Mouse (Mus musculus): ENCODE measurements at regions not wholly inside any gene's neighbourhood (a gene's known extent, or its start where the extent isn't known, plus 50 kb on each side); places are given as distances from the start of the nearest gene placed in this dataset.

- Histone ChIP-seq H3K9me3 (no peaks in the 10 kb centered on the region), H3K4me2 (no peak overlapping the region), H3K27ac (no peak overlapping the region), H3K4me3 (replicated peaks) (no peak overlapping the region), H3K27me3 (replicated peaks) (no peaks in the 10 kb centered on the region), H3K36me3 (no peaks in the 10 kb centered on the region), H3K9ac (no peak overlapping the region), H3K4me1 (0 out of 2 replicates have a peak, but pooled peaks cover 1% of the 10 kb centered on the region)
- WGBS: 57% methylated on average over 10 of the region's 10 CpGs
- no peak for ATAC-seq (ENCODE audit: insufficient read depth, low FRiP score, low read depth)
These were observed 132.2 kb downstream of the Rpl14 start for GRCm38 (mm10) chr9:120703291-120703930.

DNA sequence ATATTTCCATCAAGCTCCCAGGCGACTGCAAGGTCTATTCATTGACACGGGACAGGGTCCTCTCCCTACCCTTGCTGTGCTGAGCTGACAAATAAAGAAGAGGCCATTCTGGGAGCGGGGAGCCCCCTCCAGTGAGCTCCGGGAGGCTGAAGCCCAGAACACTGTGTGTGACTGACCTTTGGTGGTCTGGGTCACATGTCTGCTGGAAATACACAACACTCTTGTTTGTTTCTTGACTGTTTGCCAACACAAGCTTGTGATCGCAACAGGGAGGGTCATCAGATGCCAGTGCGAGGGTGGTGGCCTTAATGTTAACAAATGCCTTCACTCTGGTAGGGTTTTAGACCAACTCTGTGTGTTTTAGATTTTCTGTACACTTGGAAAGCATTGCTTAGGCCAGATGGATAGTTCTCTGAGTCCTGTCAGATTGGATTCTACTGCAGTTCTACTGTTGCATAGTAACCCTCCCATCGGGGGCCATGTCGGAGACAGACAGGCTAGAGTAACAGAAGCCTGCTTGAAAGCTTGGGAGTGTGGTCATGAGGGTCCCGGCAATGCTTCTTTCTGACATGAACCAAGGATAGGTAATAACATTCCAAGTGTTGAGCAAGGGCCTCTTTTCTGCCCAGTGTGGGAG lies 135.4 kb downstream of the Rpl14 start:
- no peak overlapping the region for H3K27ac ChIP-seq
- no peaks in the 10 kb centered on the region for H3K9me3 ChIP-seq
- 64% methylated on average over 9 of the region's 9 CpGs for WGBS

GRCm38 (mm10) chr9:120708507-120708906 lies 137.3 kb downstream of the Rpl14 start:
- Histone ChIP-seq H3K9ac (no peak overlapping the region), H3K27me3 (replicated peaks) (no peaks in the 10 kb centered on the region), H3K27ac (no peak overlapping the region), H3K4me3 (replicated peaks) (no peak overlapping the region), H3K36me3 (no peaks in the 10 kb centered on the region), H3K9me3 (no peaks in the 10 kb centered on the region), H3K4me2 (peak overlapping the region; percentile 39), H3K4me1 (peaks cover 7% of the 10 kb centered on the region; the same call in 1 of the 2 replicates)
- WGBS: 20% methylated on average over 11 of the region's 11 CpGs
- ATAC-seq (ENCODE audit: insufficient read depth, low FRiP score, low read depth): no peak

More for the DNA sequence above, 135.4 kb downstream of the Rpl14 start:
- no peak overlapping the region for H3K4me2 ChIP-seq
- no peak overlapping the region for H3K9ac ChIP-seq
- ATAC-seq (ENCODE audit: insufficient read depth, low FRiP score, low read depth): no peak
- H3K27me3 ChIP-seq (replicated peaks): no peaks in the 10 kb centered on the region
- no peak overlapping the region for H3K4me3 ChIP-seq (replicated peaks)
- H3K36me3 ChIP-seq: no peaks in the 10 kb centered on the region
- peaks cover 7% of the 10 kb centered on the region; the same call in 1 of the 2 replicates for H3K4me1 ChIP-seq

DNA sequence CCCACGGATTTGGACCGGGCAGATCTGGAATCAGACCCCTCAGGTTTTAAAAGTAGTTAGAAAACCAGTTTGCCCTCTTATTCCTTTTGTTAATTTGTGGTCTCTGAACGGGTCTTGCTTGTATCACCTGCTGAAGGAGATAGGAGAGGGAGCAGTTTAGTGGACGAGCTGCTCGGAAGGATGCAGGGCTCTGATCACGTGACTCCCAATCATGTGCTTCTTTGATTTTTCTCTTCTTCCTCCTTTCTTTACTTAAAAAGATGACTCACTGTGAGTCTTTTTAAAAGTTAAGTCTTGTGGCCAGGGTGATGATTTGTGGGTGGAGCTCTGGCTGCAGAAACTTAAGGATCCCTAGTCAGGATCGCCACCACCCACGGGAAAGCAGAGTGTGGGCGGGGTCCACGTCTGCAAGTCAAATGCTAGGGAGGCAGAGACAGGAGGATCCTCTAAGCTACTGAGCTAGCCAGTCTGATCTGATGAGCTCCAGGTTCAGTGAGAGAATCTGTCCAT lies 138.0 kb downstream of the Rpl14 start:
- H3K4me1 ChIP-seq: peaks cover 7% of the 10 kb centered on the region; the same call in 1 of the 2 replicates
- H3K27ac ChIP-seq: no peak overlapping the region
- no peaks in the 10 kb centered on the region for H3K9me3 ChIP-seq
- H3K27me3 ChIP-seq (replicated peaks): no peaks in the 10 kb centered on the region
- H3K9ac ChIP-seq: no peak overlapping the region
- no peak for ATAC-seq (ENCODE audit: insufficient read depth, low FRiP score, low read depth)
- no peaks in the 10 kb centered on the region for H3K36me3 ChIP-seq
- 55% methylated on average over 10 of the region's 10 CpGs for WGBS
- no peak overlapping the region for H3K4me3 ChIP-seq (replicated peaks)
- H3K4me2 ChIP-seq: peak overlapping the region; percentile 39; the same call in 1 of the 2 replicates

GRCm38 (mm10) chr9:120712987-120713386 lies 141.7 kb downstream of the Rpl14 start:
- 92% methylated on average over 2 of the region's 2 CpGs for WGBS
- H3K9me3 ChIP-seq: no peaks in the 10 kb centered on the region
- H3K4me3 ChIP-seq (replicated peaks): no peak overlapping the region
- no peak overlapping the region for H3K9ac ChIP-seq
- H3K27me3 ChIP-seq (replicated peaks): no peaks in the 10 kb centered on the region
- H3K27ac ChIP-seq: no peak overlapping the region
- no peak for ATAC-seq (ENCODE audit: insufficient read depth, low FRiP score, low read depth)
- peaks cover 7% of the 10 kb centered on the region; the same call in 1 of the 2 replicates for H3K4me1 ChIP-seq
- H3K4me2 ChIP-seq: no peak overlapping the region
- H3K36me3 ChIP-seq: no peaks in the 10 kb centered on the region

DNA sequence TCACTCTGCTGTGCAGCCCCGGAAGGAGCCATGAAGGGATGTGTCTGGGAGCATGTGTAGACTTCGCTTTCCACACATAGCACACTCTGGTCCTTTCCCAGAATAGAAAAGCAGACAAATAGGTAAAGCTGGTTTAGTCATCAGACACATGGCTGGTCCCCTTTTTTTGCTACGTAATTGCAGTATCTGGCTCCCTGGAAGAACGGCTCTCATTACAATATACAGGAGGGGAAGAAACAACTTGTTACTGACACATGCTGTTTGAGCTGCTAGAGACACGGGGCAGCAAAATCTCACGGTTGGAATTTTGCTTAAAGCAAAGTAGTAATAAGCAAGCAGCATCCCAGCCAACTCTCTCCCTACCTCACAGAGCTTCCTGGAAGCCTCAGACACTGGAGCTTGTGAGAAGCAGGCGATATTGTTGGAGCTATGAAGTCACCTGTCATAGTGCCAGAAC lies 144.4 kb downstream of the Rpl14 start:
- no peak overlapping the region for H3K9ac ChIP-seq
- ATAC-seq (ENCODE audit: insufficient read depth, low FRiP score, low read depth): no peak
- H3K36me3 ChIP-seq: no peaks in the 10 kb centered on the region
- no peaks in the 10 kb centered on the region for H3K27me3 ChIP-seq (replicated peaks)
- no peak overlapping the region for H3K4me2 ChIP-seq
- 70% methylated on average over 7 of the region's 7 CpGs for WGBS
- no peaks in the 10 kb centered on the region for H3K9me3 ChIP-seq
- no peak overlapping the region for H3K4me3 ChIP-seq (replicated peaks)
- H3K4me1 ChIP-seq: no peaks in the 10 kb centered on the region
- no peak overlapping the region for H3K27ac ChIP-seq

- H3K9me3 ChIP-seq: no peaks in the 10 kb centered on the region
- no peaks in the 10 kb centered on the region for H3K4me1 ChIP-seq
- no peak overlapping the region for H3K9ac ChIP-seq
- no peak for ATAC-seq (ENCODE audit: insufficient read depth, low FRiP score, low read depth)
- no peak overlapping the region for H3K4me3 ChIP-seq (replicated peaks)
- H3K4me2 ChIP-seq: no peak overlapping the region
- no peaks in the 10 kb centered on the region for H3K27me3 ChIP-seq (replicated peaks)
- no peak overlapping the region for H3K27ac ChIP-seq
- WGBS: 73% methylated on average over 3 of the region's 3 CpGs
- H3K36me3 ChIP-seq: no peaks in the 10 kb centered on the region
These were observed 147.6 kb downstream of the Rpl14 start for GRCm38 (mm10) chr9:120718812-120719211.

DNA sequence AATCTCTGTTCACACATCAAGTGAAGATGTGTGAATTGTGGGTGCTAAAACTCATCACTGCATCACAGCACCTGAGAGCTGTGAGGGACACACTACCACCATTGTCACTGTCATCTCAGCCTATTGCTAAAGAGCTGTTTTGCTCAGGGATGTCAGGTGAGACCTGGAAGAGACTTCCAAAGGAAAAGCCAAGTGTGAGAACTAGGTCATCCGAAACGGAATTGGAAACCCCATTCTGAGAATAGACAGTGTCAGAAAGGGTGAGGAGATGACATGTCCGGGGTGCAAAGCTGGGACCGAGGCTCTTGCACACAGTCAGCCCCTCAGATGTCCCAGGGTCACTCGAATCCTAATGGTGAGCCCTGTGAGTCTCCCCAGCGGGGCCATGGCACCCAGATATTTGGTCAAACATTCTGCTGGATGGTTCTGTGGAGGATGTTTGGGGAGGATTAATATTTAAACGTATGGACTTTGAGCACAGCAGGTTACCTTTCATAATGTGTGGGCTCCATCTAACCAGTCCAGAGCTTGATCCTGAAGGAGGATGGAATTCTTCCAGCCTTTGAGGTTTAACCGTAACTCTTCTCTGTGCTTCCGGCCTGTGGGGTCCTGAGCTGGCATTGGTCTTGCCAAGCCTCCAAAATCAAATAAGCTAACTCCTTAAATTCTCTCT lies 150.3 kb downstream of the Rpl14 start:
- H3K9me3 ChIP-seq: no peaks in the 10 kb centered on the region
- no peak for ATAC-seq (ENCODE audit: insufficient read depth, low FRiP score, low read depth)
- H3K36me3 ChIP-seq: no peaks in the 10 kb centered on the region
- H3K27ac ChIP-seq: no peak overlapping the region
- H3K4me2 ChIP-seq: no peak overlapping the region
- H3K4me1 ChIP-seq: no peaks in the 10 kb centered on the region
- H3K27me3 ChIP-seq (replicated peaks): no peaks in the 10 kb centered on the region
- WGBS: 79% methylated on average over 9 of the region's 9 CpGs
- no peak overlapping the region for H3K4me3 ChIP-seq (replicated peaks)
- no peak overlapping the region for H3K9ac ChIP-seq

DNA sequence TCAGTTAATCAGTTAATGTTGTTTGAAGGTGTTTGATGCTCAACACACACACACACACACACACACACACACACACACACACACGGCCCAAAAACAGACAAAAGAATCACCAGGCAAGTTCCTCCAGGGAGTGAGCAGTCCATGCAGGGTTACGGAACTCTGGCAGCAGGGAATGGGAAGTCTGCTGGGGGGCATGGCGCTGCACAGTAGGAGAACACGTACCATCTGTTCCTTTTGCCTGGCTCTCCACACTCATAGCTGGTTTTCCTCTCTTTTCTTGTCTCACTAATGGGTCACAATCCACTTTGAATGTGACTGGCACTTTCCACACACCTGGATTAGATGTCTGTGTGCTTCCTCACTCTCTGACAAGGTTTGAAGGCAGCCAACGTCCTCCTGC lies 151.8 kb downstream of the Rpl14 start:
- H3K4me2 ChIP-seq: no peak overlapping the region
- no peak overlapping the region for H3K27ac ChIP-seq
- no peak overlapping the region for H3K4me3 ChIP-seq (replicated peaks)
- no peaks in the 10 kb centered on the region for H3K4me1 ChIP-seq
- no peaks in the 10 kb centered on the region for H3K27me3 ChIP-seq (replicated peaks)
- 72% methylated on average over 5 of the region's 5 CpGs for WGBS
- H3K36me3 ChIP-seq: no peaks in the 10 kb centered on the region
- no peak for ATAC-seq (ENCODE audit: insufficient read depth, low FRiP score, low read depth)
- no peaks in the 10 kb centered on the region for H3K9me3 ChIP-seq
- H3K9ac ChIP-seq: no peak overlapping the region

- peaks cover 23% of the 10 kb centered on the region for H3K4me1 ChIP-seq
- H3K4me3 ChIP-seq (replicated peaks): no peak overlapping the region
- H3K27me3 ChIP-seq (replicated peaks): no peaks in the 10 kb centered on the region
- H3K9ac ChIP-seq: no peak overlapping the region
- no peaks in the 10 kb centered on the region for H3K36me3 ChIP-seq
- WGBS: 35% methylated on average over 8 of the region's 8 CpGs
- H3K4me2 ChIP-seq: no peak overlapping the region
- no peak overlapping the region for H3K27ac ChIP-seq
- no peaks in the 10 kb centered on the region for H3K9me3 ChIP-seq
- ATAC-seq (ENCODE audit: insufficient read depth, low FRiP score, low read depth): no peak
These were observed 160.8 kb downstream of the Rpl14 start for GRCm38 (mm10) chr9:120731952-120732622.

- ATAC-seq (ENCODE audit: insufficient read depth, low FRiP score, low read depth): 0 out of 2 replicates have a peak, but pooled peaks have one; percentile 20
These were observed 161.5 kb downstream of the Rpl14 start for GRCm38 (mm10) chr9:120732650-120733293.

More at GRCm38 (mm10) chr9:120732650-120733293, 161.5 kb downstream of the Rpl14 start:
- Histone ChIP-seq H3K27me3 (replicated peaks) (no peaks in the 10 kb centered on the region), H3K9ac (no peak overlapping the region), H3K27ac (no peak overlapping the region), H3K4me3 (replicated peaks) (no peak overlapping the region), H3K4me1 (peaks cover 23% of the 10 kb centered on the region), H3K4me2 (no peak overlapping the region), H3K36me3 (no peaks in the 10 kb centered on the region), H3K9me3 (no peaks in the 10 kb centered on the region)
- WGBS: 48% methylated on average over 14 of the region's 14 CpGs
